Mouse (Mus musculus) hindbrain, embryonic 16.5 days (tissue): ENCODE results near the gene Btla. TPM values are rescaled to one million over a fixed set of nuclear protein-coding genes. Genes with fewer than 3 reads are reported as not detected.

Experiments used
- ATAC-seq: fragments of 200-750 bp; cut with Nextera tagmentation; 2 replicates; pipeline ENCODE4 v1.8.0; 2017; ENCODE audit warnings: moderate TSS enrichment, moderate library complexity
- H3K27ac ChIP-seq: fragments of 300-500 bp; sonication (generic); 2 replicates; pipeline ENCODE4 v1.5.1; 2014; ENCODE audit warnings: low read depth, mild to moderate bottlenecking, control low read depth, low read length, moderate library complexity
- H3K27me3 ChIP-seq: fragments of 300-500 bp; sonication (generic); replicated peaks from 2 replicates; pipeline ENCODE4 v1.6.1; 2014; ENCODE audit warnings: low read length; ENCODE audit not compliant: control insufficient read depth, insufficient read depth
- H3K36me3 ChIP-seq: fragments of 300-500 bp; sonication (generic); 2 replicates; pipeline ENCODE4 v1.6.1; 2014; ENCODE audit warnings: mild to moderate bottlenecking, low read length, moderate library complexity, mixed read lengths; ENCODE audit not compliant: control insufficient read depth, insufficient read depth
- H3K4me1 ChIP-seq: fragments of 300-500 bp; sonication (generic); 2 replicates; pipeline ENCODE4 v1.6.1; 2014; ENCODE audit warnings: low read depth, low read length; ENCODE audit not compliant: control insufficient read depth, insufficient read depth
- H3K4me2 ChIP-seq: fragments of 300-500 bp; sonication (generic); 2 replicates; pipeline ENCODE4 v1.6.1; 2014; ENCODE audit warnings: mild to moderate bottlenecking, low read length, control low read depth, moderate library complexity
- H3K4me3 ChIP-seq: fragments of 300-500 bp; sonication (generic); 2 replicates; pipeline ENCODE4 v1.5.1; 2014; ENCODE audit warnings: mild to moderate bottlenecking, low read length, control low read depth, moderate library complexity
- H3K9ac ChIP-seq: fragments of 300-500 bp; sonication (generic); 2 replicates; pipeline ENCODE4 v1.6.1; 2014; ENCODE audit warnings: low read depth, mild to moderate bottlenecking, control low read depth, low read length, moderate library complexity
- H3K9me3 ChIP-seq: fragments of 300-500 bp; sonication (generic); 2 replicates; pipeline ENCODE4 v1.6.1; 2014; ENCODE audit warnings: mild to moderate bottlenecking, low read length, moderate library complexity; ENCODE audit not compliant: control insufficient read depth
- WGBS: fragments of 180-500 bp; shearing (Covaris S2); extraction: QIAGEN DNeasy Blood & Tissue Kit; methylation state at CpG from one replicate; pipeline ENCODE4 v1.1.7; 2014; 5-methylcytosine and 5-hydroxymethylcytosine counted together
- polyA plus RNA-seq: library from polyadenylated mRNA; unstranded; fragments of >200 nt; fragmentation: Nextera tagmentation; extraction: Ambion mirVana; gene quantifications from 2 replicates; pipeline ENCODE4 v1.2.1, GENCODE M21; 2015

The Btla gene
- polyA plus RNA-seq, 1 experiment from 2014 or later: 0.06 TPM

GRCm38 (mm10) chr16:45251773-45252413 is 27.8 kb downstream of the Btla start:
- no peak for ATAC-seq
- Histone ChIP-seq H3K9ac (no peak overlapping the region), H3K36me3 (no peaks in the 10 kb centered on the region), H3K9me3 (no peaks in the 10 kb centered on the region), H3K27me3 (no peaks in the 10 kb centered on the region), H3K4me2 (no peak overlapping the region), H3K27ac (no peak overlapping the region), H3K4me1 (no peaks in the 10 kb centered on the region), H3K4me3 (no peak overlapping the region)
- WGBS: 88% methylated on average over 6 of the region's 6 CpGs

- H3K27ac ChIP-seq: no peak overlapping the region
- H3K9ac ChIP-seq: no peak overlapping the region
- H3K4me3 ChIP-seq: no peak overlapping the region
- no peaks in the 10 kb centered on the region for H3K4me1 ChIP-seq
- no peak overlapping the region for H3K4me2 ChIP-seq
- H3K36me3 ChIP-seq: no peaks in the 10 kb centered on the region
- no peaks in the 10 kb centered on the region for H3K27me3 ChIP-seq
- 90% methylated on average over 7 of the region's 7 CpGs for WGBS
- no peaks in the 10 kb centered on the region for H3K9me3 ChIP-seq
- ATAC-seq: no peak
These were observed 31.2 kb downstream of the Btla start for GRCm38 (mm10) chr16:45255183-45255861.

DNA sequence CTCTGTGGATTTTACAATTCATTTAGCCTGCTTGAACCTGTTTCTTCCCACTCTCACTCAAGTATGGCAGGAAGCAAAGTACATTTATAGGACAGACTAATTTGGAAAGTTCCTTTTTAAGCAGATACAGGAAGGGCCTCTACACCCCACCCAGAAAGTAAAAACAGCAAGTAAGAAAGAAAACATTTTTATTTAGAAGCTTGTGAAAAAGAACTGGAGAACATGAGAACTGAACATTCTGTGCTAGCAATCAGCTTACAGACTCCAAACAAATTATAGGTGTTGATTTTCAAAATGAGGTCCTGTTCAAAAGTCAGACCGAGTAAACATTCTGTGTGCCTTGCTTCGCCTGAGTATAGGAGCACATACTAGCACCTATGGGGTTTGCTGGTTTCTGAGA is 32.8 kb downstream of the Btla start:
- H3K4me2 ChIP-seq: no peak overlapping the region
- no peaks in the 10 kb centered on the region for H3K4me1 ChIP-seq
- no peak overlapping the region for H3K9ac ChIP-seq
- H3K27ac ChIP-seq: no peak overlapping the region
- H3K4me3 ChIP-seq: no peak overlapping the region
- H3K36me3 ChIP-seq: no peaks in the 10 kb centered on the region
- 83% methylated on average over 2 of the region's 2 CpGs for WGBS
- no peak for ATAC-seq
- no peaks in the 10 kb centered on the region for H3K9me3 ChIP-seq
- no peaks in the 10 kb centered on the region for H3K27me3 ChIP-seq

- H3K4me2 ChIP-seq: no peak overlapping the region
- WGBS: 79% methylated on average over 1 of the region's 1 CpGs
- no peak for ATAC-seq
These were observed 33.5 kb downstream of the Btla start for GRCm38 (mm10) chr16:45257567-45257966.

GRCm38 (mm10) chr16:45259663-45260062 is 35.5 kb downstream of the Btla start:
- no peak overlapping the region for H3K27ac ChIP-seq
- 90% methylated on average over 2 of the region's 2 CpGs for WGBS
- no peak overlapping the region for H3K9ac ChIP-seq
- no peaks in the 10 kb centered on the region for H3K36me3 ChIP-seq
- no peak for ATAC-seq
- no peaks in the 10 kb centered on the region for H3K4me1 ChIP-seq
- H3K27me3 ChIP-seq: no peaks in the 10 kb centered on the region
- no peak overlapping the region for H3K4me2 ChIP-seq
- H3K4me3 ChIP-seq: no peak overlapping the region
- no peaks in the 10 kb centered on the region for H3K9me3 ChIP-seq

More at GRCm38 (mm10) chr16:45257567-45257966, 33.5 kb downstream of the Btla start:
- Histone ChIP-seq H3K27ac (no peak overlapping the region), H3K4me3 (no peak overlapping the region), H3K4me1 (no peaks in the 10 kb centered on the region), H3K9me3 (no peaks in the 10 kb centered on the region), H3K36me3 (no peaks in the 10 kb centered on the region), H3K27me3 (no peaks in the 10 kb centered on the region), H3K9ac (no peak overlapping the region)

GRCm38 (mm10) chr16:45261321-45261720 is 37.2 kb downstream of the Btla start:
- ATAC-seq: no peak
- H3K4me1 ChIP-seq: no peaks in the 10 kb centered on the region
- 82% methylated on average over 2 of the region's 2 CpGs for WGBS
- H3K9ac ChIP-seq: no peak overlapping the region
- no peaks in the 10 kb centered on the region for H3K27me3 ChIP-seq
- no peak overlapping the region for H3K27ac ChIP-seq
- no peaks in the 10 kb centered on the region for H3K9me3 ChIP-seq
- H3K4me2 ChIP-seq: no peak overlapping the region
- H3K4me3 ChIP-seq: no peak overlapping the region
- no peaks in the 10 kb centered on the region for H3K36me3 ChIP-seq

- no peaks in the 10 kb centered on the region for H3K4me1 ChIP-seq
- no peaks in the 10 kb centered on the region for H3K9me3 ChIP-seq
- no peak overlapping the region for H3K4me2 ChIP-seq
- H3K4me3 ChIP-seq: no peak overlapping the region
- H3K27me3 ChIP-seq: no peaks in the 10 kb centered on the region
- no peak for ATAC-seq
- H3K27ac ChIP-seq: no peak overlapping the region
- H3K36me3 ChIP-seq: no peaks in the 10 kb centered on the region
- H3K9ac ChIP-seq: no peak overlapping the region
These were observed 37.9 kb downstream of the Btla start for GRCm38 (mm10) chr16:45262051-45262450.

DNA sequence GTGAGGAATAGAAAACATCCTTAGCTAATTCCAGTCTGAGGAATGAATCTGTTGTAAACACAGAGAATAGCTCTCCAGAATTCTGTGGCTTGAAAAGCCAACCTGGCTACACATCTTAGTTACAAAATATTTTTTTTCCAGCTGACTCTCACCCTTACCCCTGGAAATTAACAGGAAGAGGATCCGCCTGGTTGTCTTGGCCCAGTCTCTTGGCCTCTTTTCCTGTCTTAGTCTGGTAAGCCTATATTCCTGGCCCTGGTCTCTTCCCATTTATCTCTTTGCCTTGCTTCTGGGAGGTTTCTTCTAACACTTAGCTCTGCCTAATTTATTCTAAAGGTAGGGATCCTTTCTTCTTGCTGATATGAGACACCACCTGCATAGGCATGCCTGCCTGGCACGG is 45.8 kb downstream of the Btla start:
- Histone ChIP-seq H3K9ac (no peak overlapping the region), H3K4me1 (no peaks in the 10 kb centered on the region), H3K4me2 (no peak overlapping the region), H3K4me3 (no peak overlapping the region), H3K27ac (no peak overlapping the region), H3K36me3 (no peaks in the 10 kb centered on the region), H3K9me3 (no peaks in the 10 kb centered on the region), H3K27me3 (no peaks in the 10 kb centered on the region)
- ATAC-seq: no peak
- WGBS: 76% methylated on average over 2 of the region's 2 CpGs

- no peak overlapping the region for H3K27ac ChIP-seq
- no peak for ATAC-seq
- H3K4me3 ChIP-seq: no peak overlapping the region
- no peaks in the 10 kb centered on the region for H3K27me3 ChIP-seq
- no peak overlapping the region for H3K4me2 ChIP-seq
- H3K36me3 ChIP-seq: no peaks in the 10 kb centered on the region
- H3K9me3 ChIP-seq: no peaks in the 10 kb centered on the region
- no peaks in the 10 kb centered on the region for H3K4me1 ChIP-seq
- 71% methylated on average over 1 of the region's 1 CpGs for WGBS
- no peak overlapping the region for H3K9ac ChIP-seq
These were observed 59.0 kb downstream of the Btla start for GRCm38 (mm10) chr16:45283093-45283492.
